Mouse (Mus musculus): ENCODE data around the gene Tmem248. TPM values are rescaled to one million over a fixed set of nuclear protein-coding genes. Genes with fewer than 3 reads are reported as not detected.

Gene Tmem248
- polyA plus RNA-seq, 1 experiment, result 30.9 TPM

GRCm38 (mm10) chr5:130221316-130221715, 4.4 kb downstream of the Tmem248 start:
- WGBS, result 41% methylated on average over 2 of the region's 2 CpGs
- no peak for TF ChIP-seq CTCF (conservative IDR thresholded peaks at IDR 0.05; ENCODE audit: insufficient read depth, insufficient read length, low read depth, low read length)
- TF ChIP-seq POLR2A (IDR thresholded peaks at IDR 0.05; ENCODE audit: low read depth, low read length), result no peak
- Histone ChIP-seq H3K4me3 (ENCODE audit: insufficient read depth, low read depth, low read length) (no peak overlapping the region; the same call in 1 of the 2 replicates), H3K4me1 (ENCODE audit: control insufficient read depth, insufficient read depth, low read length) (peaks cover 14% of the 10 kb centered on the region; the same call in 1 of the 2 replicates), H3K36me3 (ENCODE audit: control insufficient read depth, insufficient read depth, low read length) (no peaks in the 10 kb centered on the region), H3K27me3 (replicated peaks; ENCODE audit: control insufficient read depth, insufficient read depth, low read length) (no peaks in the 10 kb centered on the region), H3K27ac (ENCODE audit: insufficient read depth, low read depth, low read length) (no peak overlapping the region; the same call in 1 of the 2 replicates)
- DNase-seq, result peak; percentile 43

- no peak for DNase-seq
- peak overlapping the region; percentile 94 for H3K27ac ChIP-seq (ENCODE audit: insufficient read depth, low read depth, low read length)
- no peaks in the 10 kb centered on the region for H3K27me3 ChIP-seq (replicated peaks; ENCODE audit: control insufficient read depth, insufficient read depth, low read length)
- peaks cover 14% of the 10 kb centered on the region; the same call in 1 of the 2 replicates for H3K4me1 ChIP-seq (ENCODE audit: control insufficient read depth, insufficient read depth, low read length)
- WGBS, result under 1% methylated on average over 10 of the region's 10 CpGs
- H3K36me3 ChIP-seq (ENCODE audit: control insufficient read depth, insufficient read depth, low read length), result no peaks in the 10 kb centered on the region
- H3K4me3 ChIP-seq (ENCODE audit: insufficient read depth, low read depth, low read length), result peak overlapping the region; percentile 98
- TF ChIP-seq CTCF (conservative IDR thresholded peaks at IDR 0.05; ENCODE audit: insufficient read depth, insufficient read length, low read depth, low read length) (no peak), POLR2A (IDR thresholded peaks at IDR 0.05; ENCODE audit: low read depth, low read length) (no peak)
Observed at GRCm38 (mm10) chr5:130221760-130222145, 4.9 kb downstream of the Tmem248 start.

GRCm38 (mm10) chr5:130222146-130223004, 5.5 kb downstream of the Tmem248 start:
- peaks cover 18% of the 10 kb centered on the region for H3K4me1 ChIP-seq (ENCODE audit: control insufficient read depth, insufficient read depth, low read length)

GRCm38 (mm10) chr5:130226790-130227189, 9.9 kb downstream of the Tmem248 start:
- WGBS, result 70% methylated on average over 3 of the region's 3 CpGs
- Histone ChIP-seq H3K36me3 (ENCODE audit: control insufficient read depth, insufficient read depth, low read length) (no peaks in the 10 kb centered on the region), H3K4me3 (ENCODE audit: insufficient read depth, low read depth, low read length) (no peak overlapping the region), H3K27me3 (replicated peaks; ENCODE audit: control insufficient read depth, insufficient read depth, low read length) (no peaks in the 10 kb centered on the region), H3K27ac (ENCODE audit: insufficient read depth, low read depth, low read length) (no peak overlapping the region), H3K4me1 (ENCODE audit: control insufficient read depth, insufficient read depth, low read length) (peaks cover 12% of the 10 kb centered on the region)
- no peak for DNase-seq
- no peak for TF ChIP-seq POLR2A (IDR thresholded peaks at IDR 0.05; ENCODE audit: low read depth, low read length)
- no peak for TF ChIP-seq CTCF (conservative IDR thresholded peaks at IDR 0.05; ENCODE audit: insufficient read depth, insufficient read length, low read depth, low read length)

More at GRCm38 (mm10) chr5:130222146-130223004, 5.5 kb downstream of the Tmem248 start:
- peak; percentile 96 for DNase-seq
- TF ChIP-seq CTCF (conservative IDR thresholded peaks at IDR 0.05; ENCODE audit: insufficient read depth, insufficient read length, low read depth, low read length), result peak; percentile 71
- TF ChIP-seq POLR2A (IDR thresholded peaks at IDR 0.05; ENCODE audit: low read depth, low read length), result peak; percentile 52
- H3K27me3 ChIP-seq (replicated peaks; ENCODE audit: control insufficient read depth, insufficient read depth, low read length), result no peaks in the 10 kb centered on the region
- H3K4me3 ChIP-seq (ENCODE audit: insufficient read depth, low read depth, low read length), result peak overlapping the region; percentile 98
- no peaks in the 10 kb centered on the region for H3K36me3 ChIP-seq (ENCODE audit: control insufficient read depth, insufficient read depth, low read length)
- 1% methylated on average over 88 of the region's 88 CpGs for WGBS
- peak overlapping the region; percentile 94 for H3K27ac ChIP-seq (ENCODE audit: insufficient read depth, low read depth, low read length)

GRCm38 (mm10) chr5:130228120-130228519, 11.2 kb downstream of the Tmem248 start:
- Histone ChIP-seq H3K36me3 (ENCODE audit: control insufficient read depth, insufficient read depth, low read length) (peaks cover 2% of the 10 kb centered on the region; the same call in 1 of the 2 replicates), H3K4me3 (ENCODE audit: insufficient read depth, low read depth, low read length) (no peak overlapping the region), H3K27me3 (replicated peaks; ENCODE audit: control insufficient read depth, insufficient read depth, low read length) (no peaks in the 10 kb centered on the region), H3K4me1 (ENCODE audit: control insufficient read depth, insufficient read depth, low read length) (peaks cover 11% of the 10 kb centered on the region), H3K27ac (ENCODE audit: insufficient read depth, low read depth, low read length) (no peak overlapping the region)
- DNase-seq, result no peak
- WGBS, result 47% methylated on average over 4 of the region's 4 CpGs
- TF ChIP-seq CTCF (conservative IDR thresholded peaks at IDR 0.05; ENCODE audit: insufficient read depth, insufficient read length, low read depth, low read length) (no peak), POLR2A (IDR thresholded peaks at IDR 0.05; ENCODE audit: low read depth, low read length) (no peak)

GRCm38 (mm10) chr5:130236302-130236701, 19.4 kb downstream of the Tmem248 start:
- Histone ChIP-seq H3K4me1 (ENCODE audit: control insufficient read depth, insufficient read depth, low read length) (no peaks in the 10 kb centered on the region), H3K27me3 (replicated peaks; ENCODE audit: control insufficient read depth, insufficient read depth, low read length) (no peaks in the 10 kb centered on the region), H3K4me3 (ENCODE audit: insufficient read depth, low read depth, low read length) (no peak overlapping the region), H3K27ac (ENCODE audit: insufficient read depth, low read depth, low read length) (no peak overlapping the region), H3K36me3 (ENCODE audit: control insufficient read depth, insufficient read depth, low read length) (peaks cover 2% of the 10 kb centered on the region; the same call in 1 of the 2 replicates)
- 91% methylated on average over 8 of the region's 8 CpGs for WGBS
- no peak for TF ChIP-seq POLR2A (IDR thresholded peaks at IDR 0.05; ENCODE audit: low read depth, low read length)
- no peak for TF ChIP-seq CTCF (conservative IDR thresholded peaks at IDR 0.05; ENCODE audit: insufficient read depth, insufficient read length, low read depth, low read length)
- DNase-seq, result no peak

- H3K4me3 ChIP-seq (ENCODE audit: insufficient read depth, low read depth, low read length), result no peak overlapping the region
- peak; percentile 88 for DNase-seq
- peaks cover 2% of the 10 kb centered on the region for H3K36me3 ChIP-seq (ENCODE audit: control insufficient read depth, insufficient read depth, low read length)
- no peaks in the 10 kb centered on the region for H3K4me1 ChIP-seq (ENCODE audit: control insufficient read depth, insufficient read depth, low read length)
- 42% methylated on average over 7 of the region's 7 CpGs for WGBS
- H3K27ac ChIP-seq (ENCODE audit: insufficient read depth, low read depth, low read length), result no peak overlapping the region; the same call in 1 of the 2 replicates
- no peaks in the 10 kb centered on the region for H3K27me3 ChIP-seq (replicated peaks; ENCODE audit: control insufficient read depth, insufficient read depth, low read length)
- TF ChIP-seq POLR2A (IDR thresholded peaks at IDR 0.05; ENCODE audit: low read depth, low read length) (no peak), CTCF (conservative IDR thresholded peaks at IDR 0.05; ENCODE audit: insufficient read depth, insufficient read length, low read depth, low read length) (no peak)
Observed at GRCm38 (mm10) chr5:130239236-130239635, 22.4 kb downstream of the Tmem248 start.
